In genomic region chr4:151334951-151335742, GRCm38 (mm10) we compare ENCODE assay signal across 9 mouse cellular contexts.
DNase-seq lines count a peak whose midpoint lies in the region; ATAC-seq and TF ChIP-seq lines count a peak whose summit lies in the region.
"Had no signal": no experiment of that assay in that cellular context is flagged by ENCODE, and none has a peak within 500 bp of the region (broad histone marks: within the 10 kb centered on the region; RNA-seq: fewer than 3 reads in every experiment).

No protein-coding gene starts in this region.

- H3K27ac ChIP-seq in kidney, embryonic 15.5 days: no peak overlapping the region
- H3K27ac ChIP-seq in limb, embryonic 14.5 days (replicated peaks; ENCODE audit: low read depth, low read length): no peak overlapping the region
- H3K27ac ChIP-seq: limb, embryonic 15.5 days had no signal

- TF ChIP-seq POLR2A in brain, embryonic 14.5 days (IDR thresholded peaks at IDR 0.05; ENCODE audit: borderline replicate concordance, extremely low read depth, insufficient read depth, insufficient read length, poor library complexity, severe bottlenecking): no peak
- no peak for TF ChIP-seq POLR2A in limb, embryonic 14.5 days (IDR thresholded peaks at IDR 0.05; ENCODE audit: borderline replicate concordance, extremely low read depth, insufficient read depth, insufficient read length)

- no peak overlapping the region for H3K4me3 ChIP-seq in kidney, embryonic 15.5 days (replicated peaks)
- no peak overlapping the region for H3K4me3 ChIP-seq in limb, embryonic 14.5 days (replicated peaks; ENCODE audit: low read length)
- H3K4me3 ChIP-seq: limb, embryonic 15.5 days had no signal

- H3K9ac ChIP-seq in kidney, embryonic 15.5 days: no peak overlapping the region
- no peak overlapping the region for H3K9ac ChIP-seq in limb, embryonic 14.5 days (ENCODE audit: low read depth, low read length, severe bottlenecking)
- H3K9ac ChIP-seq: limb, embryonic 15.5 days had no signal

- no peaks in the 10 kb centered on the region for H3K36me3 ChIP-seq in kidney, embryonic 15.5 days
- no peaks in the 10 kb centered on the region for H3K36me3 ChIP-seq in limb, embryonic 14.5 days (ENCODE audit: control insufficient read depth, insufficient read depth, low read length)
- H3K36me3 ChIP-seq: limb, embryonic 15.5 days had no signal

- no peak for ATAC-seq in kidney, embryonic 15.5 days (replicated peaks; ENCODE audit: low FRiP score)
- ATAC-seq in granulocyte monocyte progenitor cell, adult 5-6 weeks (replicated peaks; ENCODE audit: poor library complexity, severe bottlenecking): peak; percentile 72
- peak; percentile 28; the same call in 1 of the 2 replicates for ATAC-seq in limb, embryonic 14.5 days (ENCODE audit: low FRiP score, low read depth)
- ATAC-seq in inflammation-experienced regulatory T-cells, adult 6 months: no peak

- no peaks in the 10 kb centered on the region for H3K9me3 ChIP-seq in kidney, embryonic 15.5 days (replicated peaks)
- no peaks in the 10 kb centered on the region for H3K9me3 ChIP-seq in limb, embryonic 14.5 days (ENCODE audit: control insufficient read depth, low read length)
- H3K9me3 ChIP-seq: limb, embryonic 15.5 days had no signal

- 37% methylated on average over 23 of the region's 23 CpGs for WGBS in kidney, embryonic 15.5 days
- 44% methylated on average over 23 of the region's 23 CpGs for WGBS in limb, embryonic 14.5 days

- no peak overlapping the region for H3K4me2 ChIP-seq in kidney, embryonic 15.5 days
- H3K4me2 ChIP-seq in limb, embryonic 14.5 days (replicated peaks; ENCODE audit: low read depth, low read length, severe bottlenecking): no peak overlapping the region
- H3K4me2 ChIP-seq: limb, embryonic 15.5 days had no signal

- H3K4me1 ChIP-seq in kidney, embryonic 15.5 days: peaks cover 19% of the 10 kb centered on the region; the same call in 1 of the 2 replicates
- H3K4me1 ChIP-seq in limb, embryonic 14.5 days (ENCODE audit: control insufficient read depth, insufficient read depth, low read length): no peaks in the 10 kb centered on the region

- TF ChIP-seq CTCF in brain, embryonic 14.5 days (IDR thresholded peaks at IDR 0.05; ENCODE audit: borderline replicate concordance, extremely low read depth, insufficient read depth, insufficient read length): peak; percentile 97

- DNase-seq in kidney, adult 11 months: peak; percentile 44
- peak; percentile 34 for DNase-seq in Muller cell, postnatal 12 days (ENCODE audit: inconsistent ontology term)
- peak; percentile 75 for DNase-seq in brain, embryonic 14.5 days (ENCODE audit: low read depth)
- peak; percentile 48 for DNase-seq in limb, embryonic 14.5 days (ENCODE audit: low spot score)
- peak; percentile 74 for DNase-seq in retina, postnatal 1 day

- peaks cover 5% of the 10 kb centered on the region; the same call in 1 of the 2 replicates for H3K27me3 ChIP-seq in kidney, embryonic 15.5 days
- no peaks in the 10 kb centered on the region for H3K27me3 ChIP-seq in limb, embryonic 14.5 days (ENCODE audit: control insufficient read depth, insufficient read depth, low read length)

Comparison
In these comparisons a context has a peak if more than half of its experiments do, and no peak if none do; other contexts are left out.
1. ATAC-seq: peak in granulocyte monocyte progenitor cell, adult 5-6 weeks (single experiment) and limb, embryonic 14.5 days (single experiment); none in kidney, embryonic 15.5 days (single experiment) and inflammation-experienced regulatory T-cells, adult 6 months (single experiment).
2. Peak in every context shown above with its lines, with median percentiles within 50 percentile points of each other: DNase-seq.